Mouse (Mus musculus): ENCODE measurements around the gene Aste1. TPM values are rescaled to one million over a fixed set of nuclear protein-coding genes. Genes with fewer than 3 reads are reported as not detected.

Gene Aste1
- polyA plus RNA-seq, 1 experiment = not detected

- Histone ChIP-seq H3K9me3 (no peaks in the 10 kb centered on the region), H3K36me3 (replicated peaks; ENCODE audit: low read length) (no peaks in the 10 kb centered on the region), H3K4me1 (no peaks in the 10 kb centered on the region), H3K4me3 (replicated peaks) (no peak overlapping the region), H3K27me3 (replicated peaks) (no peaks in the 10 kb centered on the region)
- no peak for TF ChIP-seq FLI1 (IDR thresholded peaks at IDR 0.05; ENCODE audit: low read length)
- TF ChIP-seq GATA1 (IDR thresholded peaks at IDR 0.05; ENCODE audit: borderline replicate concordance, low read length) = no peak
Measured at GRCm38 (mm10) chr9:105376954-105377530, 18.1 kb upstream of the Aste1 start.

- Histone ChIP-seq H3K4me1 (no peaks in the 10 kb centered on the region), H3K36me3 (replicated peaks; ENCODE audit: low read length) (no peaks in the 10 kb centered on the region), H3K4me3 (replicated peaks) (no peak overlapping the region), H3K9me3 (no peaks in the 10 kb centered on the region), H3K27me3 (replicated peaks) (no peaks in the 10 kb centered on the region)
- no peak for TF ChIP-seq GATA1 (IDR thresholded peaks at IDR 0.05; ENCODE audit: borderline replicate concordance, low read length)
- TF ChIP-seq FLI1 (IDR thresholded peaks at IDR 0.05; ENCODE audit: low read length) = no peak
Measured at GRCm38 (mm10) chr9:105377622-105378021, 17.6 kb upstream of the Aste1 start.

GRCm38 (mm10) chr9:105379533-105380145, 15.6 kb upstream of the Aste1 start:
- no peak for TF ChIP-seq GATA1 (IDR thresholded peaks at IDR 0.05; ENCODE audit: borderline replicate concordance, low read length)
- TF ChIP-seq FLI1 (IDR thresholded peaks at IDR 0.05; ENCODE audit: low read length) = no peak
- Histone ChIP-seq H3K27me3 (replicated peaks) (no peaks in the 10 kb centered on the region), H3K4me1 (no peaks in the 10 kb centered on the region), H3K9me3 (no peaks in the 10 kb centered on the region), H3K4me3 (replicated peaks) (no peak overlapping the region), H3K36me3 (replicated peaks; ENCODE audit: low read length) (no peaks in the 10 kb centered on the region)

- Histone ChIP-seq H3K4me1 (peaks cover 9% of the 10 kb centered on the region), H3K4me3 (replicated peaks) (no peak overlapping the region), H3K27me3 (replicated peaks) (no peaks in the 10 kb centered on the region), H3K36me3 (replicated peaks; ENCODE audit: low read length) (no peaks in the 10 kb centered on the region), H3K9me3 (no peaks in the 10 kb centered on the region)
- TF ChIP-seq GATA1 (IDR thresholded peaks at IDR 0.05; ENCODE audit: borderline replicate concordance, low read length) (no peak), FLI1 (IDR thresholded peaks at IDR 0.05; ENCODE audit: low read length) (no peak)
Measured at GRCm38 (mm10) chr9:105387403-105387802, 7.8 kb upstream of the Aste1 start.

GRCm38 (mm10) chr9:105389289-105389688, 5.9 kb upstream of the Aste1 start:
- Histone ChIP-seq H3K4me1 (peaks cover 9% of the 10 kb centered on the region), H3K9me3 (no peaks in the 10 kb centered on the region), H3K36me3 (replicated peaks; ENCODE audit: low read length) (no peaks in the 10 kb centered on the region), H3K27me3 (replicated peaks) (no peaks in the 10 kb centered on the region), H3K4me3 (replicated peaks) (no peak overlapping the region)
- TF ChIP-seq FLI1 (IDR thresholded peaks at IDR 0.05; ENCODE audit: low read length) (no peak), GATA1 (IDR thresholded peaks at IDR 0.05; ENCODE audit: borderline replicate concordance, low read length) (no peak)

GRCm38 (mm10) chr9:105390616-105391015, 4.6 kb upstream of the Aste1 start:
- no peaks in the 10 kb centered on the region for H3K36me3 ChIP-seq (replicated peaks; ENCODE audit: low read length)

GRCm38 (mm10) chr9:105394720-105395119, 472 bp upstream of the Aste1 start:
- TF ChIP-seq FLI1 (IDR thresholded peaks at IDR 0.05; ENCODE audit: low read length) (no peak), GATA1 (IDR thresholded peaks at IDR 0.05; ENCODE audit: borderline replicate concordance, low read length) (no peak)
- H3K36me3 ChIP-seq (replicated peaks; ENCODE audit: low read length) = peaks cover 30% of the 10 kb centered on the region
- H3K9me3 ChIP-seq = no peaks in the 10 kb centered on the region
- H3K4me3 ChIP-seq (replicated peaks) = peak overlapping the region; percentile 96
- H3K27me3 ChIP-seq (replicated peaks) = no peaks in the 10 kb centered on the region
- peaks cover 44% of the 10 kb centered on the region for H3K4me1 ChIP-seq

More at GRCm38 (mm10) chr9:105390616-105391015, 4.6 kb upstream of the Aste1 start:
- Histone ChIP-seq H3K4me1 (peaks cover 15% of the 10 kb centered on the region), H3K9me3 (no peaks in the 10 kb centered on the region), H3K4me3 (replicated peaks) (no peak overlapping the region), H3K27me3 (replicated peaks) (no peaks in the 10 kb centered on the region)
- no peak for TF ChIP-seq FLI1 (IDR thresholded peaks at IDR 0.05; ENCODE audit: low read length)
- TF ChIP-seq GATA1 (IDR thresholded peaks at IDR 0.05; ENCODE audit: borderline replicate concordance, low read length) = no peak

- Histone ChIP-seq H3K27me3 (replicated peaks) (no peaks in the 10 kb centered on the region), H3K36me3 (replicated peaks; ENCODE audit: low read length) (peaks cover 84% of the 10 kb centered on the region), H3K4me1 (no peaks in the 10 kb centered on the region), H3K9me3 (no peaks in the 10 kb centered on the region), H3K4me3 (replicated peaks) (no peak overlapping the region)
- TF ChIP-seq GATA1 (IDR thresholded peaks at IDR 0.05; ENCODE audit: borderline replicate concordance, low read length) (no peak), FLI1 (IDR thresholded peaks at IDR 0.05; ENCODE audit: low read length) (no peak)
Measured at GRCm38 (mm10) chr9:105408549-105408948, 13.4 kb downstream of the Aste1 start.

- Histone ChIP-seq H3K4me3 (replicated peaks) (no peak overlapping the region), H3K27me3 (replicated peaks) (no peaks in the 10 kb centered on the region), H3K4me1 (no peaks in the 10 kb centered on the region), H3K9me3 (no peaks in the 10 kb centered on the region), H3K36me3 (replicated peaks; ENCODE audit: low read length) (peaks cover 85% of the 10 kb centered on the region)
- TF ChIP-seq FLI1 (IDR thresholded peaks at IDR 0.05; ENCODE audit: low read length) = no peak
- no peak for TF ChIP-seq GATA1 (IDR thresholded peaks at IDR 0.05; ENCODE audit: borderline replicate concordance, low read length)
Measured at GRCm38 (mm10) chr9:105459032-105459431, 63.8 kb downstream of the Aste1 start.

GRCm38 (mm10) chr9:105461496-105461895, 66.3 kb downstream of the Aste1 start:
- H3K36me3 ChIP-seq (replicated peaks; ENCODE audit: low read length) = peaks cover 92% of the 10 kb centered on the region
- TF ChIP-seq GATA1 (IDR thresholded peaks at IDR 0.05; ENCODE audit: borderline replicate concordance, low read length) = no peak
- no peak for TF ChIP-seq FLI1 (IDR thresholded peaks at IDR 0.05; ENCODE audit: low read length)
- no peaks in the 10 kb centered on the region for H3K9me3 ChIP-seq
- no peaks in the 10 kb centered on the region for H3K27me3 ChIP-seq (replicated peaks)
- no peaks in the 10 kb centered on the region for H3K4me1 ChIP-seq
- no peak overlapping the region for H3K4me3 ChIP-seq (replicated peaks)

Other genes with a start within 250 kb of the Aste1 start
- gene Nek11, start 132 bp downstream of the Aste1 start, polyA plus RNA-seq (2012; ENCODE audit: insufficient read depth, low replicate concordance) = 0.10 and 1.7 TPM in 2 replicates
- 4.5 TPM in 1 of 2 replicates, not detected in the other for gene Atp2c1, start 131.9 kb downstream of the Aste1 start, polyA plus RNA-seq (2012; ENCODE audit: insufficient read depth, low replicate concordance)
- 1.5 and 2.3 TPM in 2 replicates for gene Pik3r4, start 247.6 kb downstream of the Aste1 start, polyA plus RNA-seq (2012; ENCODE audit: insufficient read depth, low replicate concordance)